Mouse (Mus musculus): ENCODE measurements around the gene Itga5.
"Not testable (repeated sequence)": the region's sequence is repeated elsewhere in the genome, so short reads cannot be mapped to it uniquely, and the experiment has no call there.

The Itga5 gene

GRCm38 (mm10) chr15:103366376-103367149, at the start of gene Itga5:
TSS of gene Itga5 (minus strand) at chr15:103366763.
- no peak for DNase-seq (ENCODE audit: low read depth)

GRCm38 (mm10) chr15:103405586-103405985, 39.0 kb upstream of the Itga5 start:
- not testable (repeated sequence) for DNase-seq (ENCODE audit: low read depth)

- DNase-seq (ENCODE audit: low read depth) = no peak
These were observed 34.8 kb upstream of the Itga5 start for GRCm38 (mm10) chr15:103401361-103401760.

- no peak for DNase-seq (ENCODE audit: low read depth)
These were observed 27.0 kb upstream of the Itga5 start for GRCm38 (mm10) chr15:103393577-103393976.

GRCm38 (mm10) chr15:103388556-103389145, 22.1 kb upstream of the Itga5 start:
- DNase-seq (ENCODE audit: low read depth) = no peak

- no peak for DNase-seq (ENCODE audit: low read depth)
These were observed 17.4 kb upstream of the Itga5 start for GRCm38 (mm10) chr15:103383771-103384488.

- no peak for DNase-seq (ENCODE audit: low read depth)
These were observed 16.3 kb upstream of the Itga5 start for GRCm38 (mm10) chr15:103382795-103383406.

GRCm38 (mm10) chr15:103382075-103382474, 15.5 kb upstream of the Itga5 start:
- DNase-seq (ENCODE audit: low read depth) = no peak

GRCm38 (mm10) chr15:103378665-103379356, 12.2 kb upstream of the Itga5 start:
- DNase-seq (ENCODE audit: low read depth) = no peak

- no peak for DNase-seq (ENCODE audit: low read depth)
These were observed 11.4 kb upstream of the Itga5 start for GRCm38 (mm10) chr15:103377752-103378664.

GRCm38 (mm10) chr15:103376837-103377269, 10.3 kb upstream of the Itga5 start:
- no peak for DNase-seq (ENCODE audit: low read depth)

- DNase-seq (ENCODE audit: low read depth) = no peak
These were observed 8.7 kb upstream of the Itga5 start for GRCm38 (mm10) chr15:103375112-103375800.

GRCm38 (mm10) chr15:103372461-103372860, 5.9 kb upstream of the Itga5 start:
- DNase-seq (ENCODE audit: low read depth) = no peak

GRCm38 (mm10) chr15:103371741-103372140, 5.2 kb upstream of the Itga5 start:
- no peak for DNase-seq (ENCODE audit: low read depth)

- no peak for DNase-seq (ENCODE audit: low read depth)
These were observed 4.6 kb upstream of the Itga5 start for GRCm38 (mm10) chr15:103371208-103371607.

GRCm38 (mm10) chr15:103370462-103370861, 3.9 kb upstream of the Itga5 start:
- DNase-seq (ENCODE audit: low read depth) = no peak

- no peak for DNase-seq (ENCODE audit: low read depth)
These were observed 2.6 kb upstream of the Itga5 start for GRCm38 (mm10) chr15:103369123-103369522.

GRCm38 (mm10) chr15:103368179-103368940, 1.8 kb upstream of the Itga5 start:
- no peak for DNase-seq (ENCODE audit: low read depth)
